Mouse (Mus musculus) stomach, embryonic 15.5 days (tissue): ENCODE results near the gene Tnfrsf19. TPM values are rescaled to one million over a fixed set of nuclear protein-coding genes. Genes with fewer than 3 reads are reported as not detected.

ENCODE experiments used
- ATAC-seq: fragments of 200-750 bp; cut with Nextera tagmentation; 2 replicates; pipeline ENCODE4 v1.8.0; 2017; ENCODE audit warnings: low read depth, moderate number of reproducible peaks, moderate TSS enrichment; ENCODE audit not compliant: insufficient read depth, low FRiP score
- H3K27ac ChIP-seq: fragments of 300-500 bp; sonication (generic); 2 replicates; pipeline ENCODE4 v1.5.1; 2015; ENCODE audit warnings: mild to moderate bottlenecking, inconsistent platforms
- H3K27me3 ChIP-seq: fragments of 300-500 bp; sonication (generic); replicated peaks from 2 replicates; pipeline ENCODE4 v1.6.1; 2015; ENCODE audit warnings: inconsistent platforms
- H3K36me3 ChIP-seq: fragments of 300-500 bp; sonication (generic); 2 replicates; pipeline ENCODE4 v1.6.1; 2015; ENCODE audit warnings: inconsistent platforms
- H3K4me1 ChIP-seq: fragments of 300-500 bp; sonication (generic); 2 replicates; pipeline ENCODE4 v1.6.1; 2015; ENCODE audit warnings: inconsistent platforms
- H3K4me2 ChIP-seq: fragments of 300-500 bp; sonication (generic); 2 replicates; pipeline ENCODE4 v1.6.1; 2015; ENCODE audit warnings: mild to moderate bottlenecking, inconsistent platforms
- H3K4me3 ChIP-seq: fragments of 300-500 bp; sonication (generic); replicated peaks from 2 replicates; pipeline ENCODE4 v1.5.1; 2015; ENCODE audit warnings: inconsistent platforms
- H3K9ac ChIP-seq: fragments of 300-500 bp; sonication (generic); 2 replicates; pipeline ENCODE4 v1.6.1; 2015; ENCODE audit warnings: inconsistent platforms
- H3K9me3 ChIP-seq: fragments of 300-500 bp; sonication (generic); 2 replicates; pipeline ENCODE4 v1.6.1; 2016; ENCODE audit warnings: inconsistent platforms
- WGBS: fragments of 180-500 bp; shearing (Covaris S2); methylation state at CpG from one replicate; pipeline ENCODE4 v1.1.7; 2015; 5-methylcytosine and 5-hydroxymethylcytosine counted together
- polyA plus RNA-seq: library from polyadenylated mRNA; unstranded; fragments of >200 nt; fragmentation: Nextera tagmentation; extraction: Ambion mirVana; gene quantifications from 2 replicates; pipeline ENCODE4 v1.2.1, GENCODE M21; 2015

Gene Tnfrsf19
- polyA plus RNA-seq, 1 experiment from 2014 or later: 28.5 TPM

DNA sequence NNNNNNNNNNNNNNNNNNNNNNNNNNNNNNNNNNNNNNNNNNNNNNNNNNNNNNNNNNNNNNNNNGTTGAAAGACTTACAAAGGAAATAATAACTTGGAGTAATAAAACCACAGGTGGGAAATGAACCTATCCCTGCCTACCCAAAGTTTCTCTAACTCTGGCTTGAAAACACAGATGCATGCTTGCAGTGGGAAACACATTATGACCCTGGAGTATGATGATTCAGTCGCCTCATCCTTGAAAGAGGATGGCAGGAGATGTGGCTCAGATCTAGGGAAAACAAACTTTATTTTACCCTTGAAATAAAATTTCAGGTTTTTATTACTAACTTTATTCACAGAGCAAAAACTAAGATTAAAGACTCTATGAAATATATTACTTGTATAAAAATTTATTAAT lies 26.4 kb downstream of the Tnfrsf19 start:
- no peak for ATAC-seq
- 86% methylated on average over 1 of the region's 1 CpGs for WGBS

GRCm38 (mm10) chr14:61014544-61014943 lies 31.7 kb downstream of the Tnfrsf19 start:
- H3K27ac ChIP-seq: no peak overlapping the region
- no peaks in the 10 kb centered on the region for H3K36me3 ChIP-seq
- H3K4me3 ChIP-seq: no peak overlapping the region
- no peaks in the 10 kb centered on the region for H3K27me3 ChIP-seq
- no peak for ATAC-seq
- no peak overlapping the region for H3K9ac ChIP-seq
- no peaks in the 10 kb centered on the region for H3K9me3 ChIP-seq
- no peak overlapping the region for H3K4me2 ChIP-seq
- 86% methylated on average over 15 of the region's 15 CpGs for WGBS
- no peaks in the 10 kb centered on the region for H3K4me1 ChIP-seq

More for the DNA sequence above, 26.4 kb downstream of the Tnfrsf19 start:
- no peaks in the 10 kb centered on the region for H3K9me3 ChIP-seq
- H3K9ac ChIP-seq: no peak overlapping the region
- no peak overlapping the region for H3K4me2 ChIP-seq
- no peak overlapping the region for H3K27ac ChIP-seq
- H3K4me1 ChIP-seq: no peaks in the 10 kb centered on the region
- no peaks in the 10 kb centered on the region for H3K36me3 ChIP-seq
- no peaks in the 10 kb centered on the region for H3K27me3 ChIP-seq
- H3K4me3 ChIP-seq: no peak overlapping the region

DNA sequence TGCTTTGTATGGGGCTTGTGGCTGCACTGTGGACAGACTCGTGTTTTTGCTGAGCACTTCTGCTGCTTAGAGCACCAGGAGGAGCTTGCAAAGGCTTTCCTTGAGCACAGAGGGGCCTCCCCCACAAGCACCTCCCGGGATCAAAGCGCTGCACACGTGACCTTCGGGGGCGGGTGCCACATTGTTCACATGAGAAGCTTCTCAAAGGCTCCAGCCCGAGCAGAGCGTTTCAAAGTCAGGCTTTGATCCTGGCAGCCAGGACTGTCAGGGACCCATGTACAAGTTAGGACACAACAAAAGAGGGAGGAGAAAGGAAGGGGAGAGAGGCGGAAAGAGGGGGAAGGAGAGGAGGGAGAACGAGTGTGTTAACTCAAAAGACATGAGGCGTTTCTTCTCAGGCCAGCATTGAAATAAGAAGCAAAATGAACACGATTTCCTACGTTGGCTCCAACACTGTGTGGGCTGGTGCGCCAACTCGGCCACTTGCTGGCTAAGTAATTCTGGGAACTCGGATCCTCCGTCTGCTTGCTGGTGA lies 33.8 kb downstream of the Tnfrsf19 start:
- WGBS: 6% methylated on average over 17 of the region's 17 CpGs
- Histone ChIP-seq H3K36me3 (no peaks in the 10 kb centered on the region), H3K9ac (no peak overlapping the region)

GRCm38 (mm10) chr14:61011621-61012174 lies 34.6 kb downstream of the Tnfrsf19 start:
- no peak overlapping the region for H3K9ac ChIP-seq
- H3K27ac ChIP-seq: no peak overlapping the region; the same call in 1 of the 2 replicates
- 96% methylated on average over 8 of the region's 8 CpGs for WGBS
- H3K4me3 ChIP-seq: no peak overlapping the region
- no peaks in the 10 kb centered on the region for H3K27me3 ChIP-seq
- no peak overlapping the region for H3K4me2 ChIP-seq
- H3K36me3 ChIP-seq: no peaks in the 10 kb centered on the region
- H3K9me3 ChIP-seq: no peaks in the 10 kb centered on the region
- H3K4me1 ChIP-seq: no peaks in the 10 kb centered on the region
- ATAC-seq: no peak

More for the DNA sequence above, 33.8 kb downstream of the Tnfrsf19 start:
- H3K9me3 ChIP-seq: no peaks in the 10 kb centered on the region
- peak; percentile 83 for ATAC-seq
- H3K27ac ChIP-seq: peak overlapping the region; percentile 70
- H3K4me1 ChIP-seq: no peaks in the 10 kb centered on the region
- H3K4me3 ChIP-seq: peak overlapping the region; percentile 15
- H3K4me2 ChIP-seq: peak overlapping the region; percentile 45
- H3K27me3 ChIP-seq: no peaks in the 10 kb centered on the region

DNA sequence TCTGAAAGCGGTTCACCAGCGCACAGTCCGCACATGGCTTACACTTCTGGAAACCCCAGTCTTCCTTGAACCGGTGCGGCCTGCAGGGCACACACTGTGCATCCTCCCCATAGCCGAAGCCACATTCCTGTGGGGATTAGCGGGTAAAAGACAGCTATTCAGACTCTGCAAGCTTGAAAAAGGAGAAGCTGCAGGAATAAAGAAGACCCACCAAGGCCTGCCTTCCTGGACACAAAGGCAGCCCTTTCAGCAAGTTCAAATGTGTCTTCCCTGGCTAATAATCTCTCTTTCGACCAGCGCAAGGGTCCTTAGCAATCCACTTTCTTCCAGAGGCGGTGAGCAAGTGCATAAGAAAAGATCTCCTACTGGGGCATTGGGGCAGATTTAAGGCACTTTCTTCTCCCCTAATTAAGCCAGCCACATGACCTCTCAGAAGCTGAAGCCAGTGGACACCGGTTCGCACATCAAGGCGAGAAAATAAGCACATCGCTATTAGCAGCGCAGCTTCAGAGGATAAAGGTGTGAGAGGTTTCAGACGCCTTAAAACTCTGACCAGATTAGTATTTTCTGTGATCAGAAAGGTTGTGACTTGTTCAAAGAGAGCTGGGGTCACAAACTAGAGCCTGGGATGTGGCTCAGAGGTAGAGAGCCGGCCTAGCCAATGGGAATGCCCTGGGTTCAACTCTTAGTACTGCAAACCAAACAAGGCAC lies 41.0 kb downstream of the Tnfrsf19 start:
- no peaks in the 10 kb centered on the region for H3K36me3 ChIP-seq

GRCm38 (mm10) chr14:61003676-61004075 lies 42.6 kb downstream of the Tnfrsf19 start:
- H3K27me3 ChIP-seq: no peaks in the 10 kb centered on the region

More for the DNA sequence above, 41.0 kb downstream of the Tnfrsf19 start:
- Histone ChIP-seq H3K4me3 (no peak overlapping the region), H3K27ac (no peak overlapping the region), H3K27me3 (no peaks in the 10 kb centered on the region), H3K9me3 (no peaks in the 10 kb centered on the region), H3K4me1 (no peaks in the 10 kb centered on the region), H3K4me2 (no peak overlapping the region), H3K9ac (no peak overlapping the region)
- no peak for ATAC-seq
- WGBS: 55% methylated on average over 17 of the region's 17 CpGs

DNA sequence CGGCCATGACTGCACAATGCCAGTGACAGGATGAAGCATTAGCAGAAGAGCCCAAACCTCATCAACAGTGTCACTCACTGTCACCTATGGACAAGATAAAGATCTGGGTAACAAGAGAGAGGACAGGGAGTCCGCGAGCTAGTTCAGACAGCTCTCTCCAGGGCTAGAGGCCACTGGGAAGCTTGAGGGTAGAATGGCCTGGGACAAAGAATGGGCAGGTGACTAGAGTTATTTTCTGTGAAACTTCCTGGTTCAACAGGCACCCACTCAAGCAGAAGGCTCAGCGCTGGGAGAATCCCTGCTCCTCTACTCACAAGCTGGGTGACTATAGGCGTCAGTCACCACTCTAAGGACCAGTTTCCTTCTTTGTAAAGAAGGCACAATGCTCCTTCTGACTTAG lies 46.2 kb downstream of the Tnfrsf19 start:
- Histone ChIP-seq H3K4me2 (no peak overlapping the region), H3K27ac (no peak overlapping the region), H3K9ac (no peak overlapping the region), H3K4me3 (no peak overlapping the region), H3K9me3 (no peaks in the 10 kb centered on the region), H3K4me1 (peaks cover 3% of the 10 kb centered on the region; the same call in 1 of the 2 replicates), H3K36me3 (no peaks in the 10 kb centered on the region), H3K27me3 (no peaks in the 10 kb centered on the region)
- no peak for ATAC-seq
- 86% methylated on average over 5 of the region's 5 CpGs for WGBS

More at GRCm38 (mm10) chr14:61003676-61004075, 42.6 kb downstream of the Tnfrsf19 start:
- Histone ChIP-seq H3K27ac (no peak overlapping the region), H3K4me2 (no peak overlapping the region), H3K4me3 (no peak overlapping the region), H3K9me3 (no peaks in the 10 kb centered on the region), H3K9ac (no peak overlapping the region), H3K4me1 (no peaks in the 10 kb centered on the region), H3K36me3 (no peaks in the 10 kb centered on the region)
- no peak for ATAC-seq
- WGBS: 88% methylated on average over 6 of the region's 6 CpGs

DNA sequence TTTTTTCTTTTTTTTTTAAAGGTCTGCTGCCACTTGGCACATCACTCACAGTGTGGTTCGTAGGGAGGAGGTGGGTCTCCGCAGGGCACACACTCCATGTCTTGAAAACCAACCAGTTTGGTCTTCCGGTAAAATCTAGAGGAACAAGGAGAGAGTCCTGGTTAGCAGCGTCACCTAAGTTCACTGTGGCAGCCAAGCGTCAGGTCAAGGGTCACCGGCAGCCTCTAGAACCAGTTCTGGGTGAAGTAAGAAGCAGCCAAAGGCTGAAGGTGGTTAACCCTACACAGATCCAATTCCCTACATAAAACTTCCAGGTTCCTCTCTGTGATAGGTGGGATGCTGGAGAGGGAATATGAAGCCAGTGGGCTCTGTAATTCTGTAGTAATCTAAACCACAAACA lies 49.7 kb downstream of the Tnfrsf19 start:
- Histone ChIP-seq H3K4me3 (no peak overlapping the region), H3K27me3 (no peaks in the 10 kb centered on the region), H3K36me3 (no peaks in the 10 kb centered on the region), H3K27ac (no peak overlapping the region), H3K4me1 (peaks cover 16% of the 10 kb centered on the region; the same call in 1 of the 2 replicates), H3K9me3 (no peaks in the 10 kb centered on the region), H3K9ac (no peak overlapping the region), H3K4me2 (no peak overlapping the region)
- WGBS: 79% methylated on average over 6 of the region's 6 CpGs
- no peak for ATAC-seq

DNA sequence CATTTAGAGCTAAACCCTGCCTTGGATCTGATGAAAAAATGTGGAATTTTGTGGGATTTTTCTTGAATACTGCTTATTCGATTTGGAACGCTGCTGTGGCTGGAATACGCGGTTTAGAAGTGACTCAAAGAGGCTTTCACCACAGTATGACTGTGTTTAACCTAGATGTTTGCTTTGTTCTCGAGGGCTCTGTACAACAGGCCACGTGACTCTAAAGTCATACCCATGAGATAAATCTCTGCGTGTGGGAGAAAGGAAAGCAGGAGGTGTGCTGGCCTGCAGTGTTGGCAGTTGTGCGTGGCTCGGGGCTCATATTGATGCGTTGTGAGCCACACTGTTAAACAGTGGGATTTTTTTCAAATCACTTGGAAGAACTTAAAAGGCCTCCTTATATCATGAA lies 52.8 kb downstream of the Tnfrsf19 start:
- no peaks in the 10 kb centered on the region for H3K36me3 ChIP-seq
- ATAC-seq: peak; percentile 88
- no peaks in the 10 kb centered on the region for H3K9me3 ChIP-seq
- peaks cover 21% of the 10 kb centered on the region; the same call in 1 of the 2 replicates for H3K4me1 ChIP-seq
- no peak overlapping the region for H3K9ac ChIP-seq
- peak overlapping the region; percentile 33 for H3K27ac ChIP-seq
- H3K4me2 ChIP-seq: peak overlapping the region; percentile 6; the same call in 1 of the 2 replicates
- no peak overlapping the region for H3K4me3 ChIP-seq
- WGBS: 45% methylated on average over 10 of the region's 10 CpGs
- H3K27me3 ChIP-seq: no peaks in the 10 kb centered on the region

- 80% methylated on average over 3 of the region's 3 CpGs for WGBS
These were observed 53.2 kb downstream of the Tnfrsf19 start for GRCm38 (mm10) chr14:60993092-60993491.

GRCm38 (mm10) chr14:60992144-60992543 lies 54.1 kb downstream of the Tnfrsf19 start:
- Histone ChIP-seq H3K9me3 (no peaks in the 10 kb centered on the region), H3K4me3 (no peak overlapping the region), H3K4me2 (no peak overlapping the region), H3K27ac (no peak overlapping the region), H3K27me3 (no peaks in the 10 kb centered on the region), H3K36me3 (no peaks in the 10 kb centered on the region), H3K9ac (no peak overlapping the region), H3K4me1 (peaks cover 24% of the 10 kb centered on the region; the same call in 1 of the 2 replicates)
- 72% methylated on average over 4 of the region's 4 CpGs for WGBS
- no peak for ATAC-seq

More at GRCm38 (mm10) chr14:60993092-60993491, 53.2 kb downstream of the Tnfrsf19 start:
- Histone ChIP-seq H3K27me3 (no peaks in the 10 kb centered on the region), H3K27ac (peak overlapping the region; percentile 33), H3K9me3 (no peaks in the 10 kb centered on the region), H3K4me1 (peaks cover 24% of the 10 kb centered on the region; the same call in 1 of the 2 replicates), H3K36me3 (no peaks in the 10 kb centered on the region), H3K4me2 (peak overlapping the region; percentile 6; the same call in 1 of the 2 replicates), H3K4me3 (no peak overlapping the region), H3K9ac (no peak overlapping the region)
- 0 out of 2 replicates have a peak, but pooled peaks have one; percentile 16 for ATAC-seq

GRCm38 (mm10) chr14:60988228-60988627 lies 58.1 kb downstream of the Tnfrsf19 start:
- Histone ChIP-seq H3K9ac (no peak overlapping the region), H3K9me3 (no peaks in the 10 kb centered on the region), H3K4me1 (peaks cover 24% of the 10 kb centered on the region), H3K4me2 (no peak overlapping the region), H3K27me3 (no peaks in the 10 kb centered on the region), H3K36me3 (no peaks in the 10 kb centered on the region), H3K27ac (0 out of 2 replicates have a peak overlapping the region, but pooled peaks have one; percentile 35), H3K4me3 (no peak overlapping the region)
- 41% methylated on average over 6 of the region's 6 CpGs for WGBS
- no peak; the same call in 1 of the 2 replicates for ATAC-seq
